Mouse (Mus musculus) midbrain, embryonic 11.5 days (tissue): ENCODE results near the gene Entpd7. TPM values are rescaled to one million over a fixed set of nuclear protein-coding genes. Genes with fewer than 3 reads are reported as not detected.

Experiments
- ATAC-seq: fragments of 200-750 bp; cut with Nextera tagmentation; 2 replicates; pipeline ENCODE4 v1.8.0; 2017; ENCODE audit warnings: moderate TSS enrichment, moderate library complexity; ENCODE audit not compliant: low FRiP score
- DNase-seq: peaks from one replicate; pipeline ENCODE4 v3.0.0; 2015; ENCODE audit warnings: low spot score; ENCODE audit errors: missing footprints
- H3K27ac ChIP-seq: fragments of 300-500 bp; sonication (generic); 2 replicates; pipeline ENCODE4 v1.5.1; 2014; ENCODE audit warnings: low read depth, low read length
- H3K27me3 ChIP-seq: fragments of 300-500 bp; sonication (generic); 2 replicates; pipeline ENCODE4 v1.6.1; 2014; ENCODE audit warnings: mild to moderate bottlenecking, low read length, moderate library complexity, mixed read lengths; ENCODE audit not compliant: control insufficient read depth, insufficient read depth
- H3K36me3 ChIP-seq: fragments of 300-500 bp; sonication (generic); 2 replicates; pipeline ENCODE4 v1.6.1; 2014; ENCODE audit warnings: mild to moderate bottlenecking, low read length, moderate library complexity, mixed read lengths; ENCODE audit not compliant: control insufficient read depth, insufficient read depth
- H3K4me1 ChIP-seq: fragments of 300-500 bp; sonication (generic); 2 replicates; pipeline ENCODE4 v1.6.1; 2014; ENCODE audit warnings: low read length; ENCODE audit not compliant: control insufficient read depth, insufficient read depth
- H3K4me2 ChIP-seq: fragments of 300-500 bp; sonication (generic); 2 replicates; pipeline ENCODE4 v1.6.1; 2014; ENCODE audit warnings: mild to moderate bottlenecking, moderate library complexity
- H3K4me3 ChIP-seq: fragments of 300-500 bp; sonication (generic); 2 replicates; pipeline ENCODE4 v1.5.1; 2014; ENCODE audit warnings: low read depth, low read length
- H3K9ac ChIP-seq: fragments of 300-500 bp; sonication (generic); 2 replicates; pipeline ENCODE4 v1.6.1; 2014; ENCODE audit warnings: low read length
- H3K9me3 ChIP-seq: fragments of 300-500 bp; sonication (generic); 2 replicates; pipeline ENCODE4 v1.6.1; 2016; ENCODE audit warnings: low read length; ENCODE audit not compliant: control insufficient read depth
- WGBS: fragments of 180-500 bp; shearing (Covaris S2); extraction: QIAGEN DNeasy Blood & Tissue Kit; methylation state at CpG from one replicate; pipeline ENCODE4 v1.1.7; 2014; 5-methylcytosine and 5-hydroxymethylcytosine counted together
- polyA plus RNA-seq: library from polyadenylated mRNA; unstranded; fragments of >200 nt; fragmentation: Nextera tagmentation; extraction: Ambion mirVana; gene quantifications from 2 replicates; pipeline ENCODE4 v1.2.1, GENCODE M21; 2014

The Entpd7 gene
- polyA plus RNA-seq, 1 experiment from 2014 or later = 12.2 TPM

DNA sequence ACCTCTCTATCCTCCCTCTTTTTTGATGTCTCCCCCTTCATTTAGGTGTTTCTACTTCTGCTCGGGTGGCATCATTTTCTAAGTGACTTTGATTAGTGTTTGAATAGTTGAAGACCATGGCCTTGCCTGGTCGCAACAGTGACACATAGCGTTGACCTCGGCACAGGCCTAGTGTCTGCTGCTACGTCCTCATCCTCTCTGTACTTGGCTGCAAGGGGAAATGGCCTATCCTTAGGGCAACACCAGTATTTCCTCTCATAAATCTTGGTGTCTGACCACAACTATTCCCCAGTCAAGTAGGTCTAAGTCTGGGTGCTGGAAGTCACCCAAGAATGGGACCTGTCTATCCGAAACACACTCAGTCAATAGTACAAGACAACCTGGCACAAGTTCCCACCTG lies 29.8 kb upstream of the Entpd7 start:
- Histone ChIP-seq H3K4me1 (no peaks in the 10 kb centered on the region), H3K27ac (no peak overlapping the region), H3K27me3 (no peaks in the 10 kb centered on the region), H3K4me3 (no peak overlapping the region), H3K9me3 (no peaks in the 10 kb centered on the region), H3K9ac (no peak overlapping the region), H3K4me2 (no peak overlapping the region), H3K36me3 (no peaks in the 10 kb centered on the region; the same call in 1 of the 2 replicates)
- ATAC-seq = no peak
- DNase-seq = no peak
- 87% methylated on average over 6 of the region's 6 CpGs for WGBS

DNA sequence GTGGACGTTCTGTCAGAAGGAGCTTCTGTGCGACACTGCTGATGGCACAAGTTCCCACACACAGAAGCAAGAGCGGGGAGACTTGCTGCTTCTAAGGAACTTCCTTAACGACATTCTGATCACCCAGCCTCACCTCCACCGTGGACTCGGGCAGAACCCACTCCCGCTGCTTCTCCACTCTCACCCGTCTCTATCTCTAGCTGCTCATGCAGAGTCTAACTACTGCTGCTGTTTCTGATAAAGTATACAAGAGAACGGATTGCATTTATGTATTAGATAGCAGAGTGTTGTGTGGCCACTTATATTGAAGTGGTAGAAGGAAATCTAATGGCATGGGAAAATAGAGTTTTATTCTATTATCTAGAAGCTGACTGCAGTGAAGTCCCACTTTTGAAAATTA lies 28.7 kb upstream of the Entpd7 start:
- DNase-seq (no peak), ATAC-seq (no peak)
- WGBS = 88% methylated on average over 9 of the region's 9 CpGs

DNA sequence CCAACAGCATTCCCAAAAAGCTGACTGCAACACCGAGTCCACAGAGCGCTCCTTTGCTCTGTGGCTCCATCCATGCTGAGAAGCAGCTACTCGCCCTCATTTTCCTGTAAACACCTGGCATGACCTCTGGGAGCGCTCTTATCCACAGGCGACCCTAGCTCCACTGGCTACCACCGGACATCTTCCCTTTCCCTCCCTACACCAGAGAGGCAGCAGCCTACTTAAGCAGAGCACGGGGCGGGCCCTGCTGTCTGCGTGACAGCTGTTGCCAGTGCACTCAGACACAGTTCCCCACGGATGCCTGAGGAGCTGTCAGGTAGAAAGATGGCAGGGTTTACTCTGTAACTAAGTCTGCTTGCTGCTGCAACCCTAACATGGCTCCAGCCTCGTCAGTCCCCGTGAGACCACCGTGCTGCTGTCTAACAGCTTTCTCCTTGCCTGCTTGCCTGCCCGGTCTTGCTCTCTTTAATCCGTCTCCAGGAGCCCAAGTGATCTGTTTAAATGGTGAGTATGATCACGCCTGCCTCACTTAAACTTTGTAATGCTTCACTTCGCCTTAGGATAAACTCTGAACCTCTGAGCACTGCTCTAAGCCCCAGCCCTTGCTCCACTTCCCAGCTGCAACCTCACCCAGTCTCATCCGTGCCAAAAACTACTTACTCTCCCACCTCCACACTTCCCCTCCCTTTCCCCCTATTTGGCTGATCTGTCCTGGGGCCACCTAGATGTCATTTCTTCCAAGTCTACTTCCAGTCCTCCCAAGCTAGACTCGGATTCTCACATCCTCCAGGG lies 27.1 kb upstream of the Entpd7 start:
- Histone ChIP-seq H3K4me2 (no peak overlapping the region), H3K27me3 (no peaks in the 10 kb centered on the region), H3K27ac (no peak overlapping the region), H3K4me3 (no peak overlapping the region), H3K9me3 (no peaks in the 10 kb centered on the region), H3K9ac (no peak overlapping the region), H3K4me1 (no peaks in the 10 kb centered on the region), H3K36me3 (no peaks in the 10 kb centered on the region; the same call in 1 of the 2 replicates)
- DNase-seq = no peak
- peak; percentile 52; the same call in 1 of the 2 replicates for ATAC-seq
- 35% methylated on average over 19 of the region's 19 CpGs for WGBS

More for the DNA sequence above, 28.7 kb upstream of the Entpd7 start:
- H3K9me3 ChIP-seq = no peaks in the 10 kb centered on the region
- H3K4me1 ChIP-seq = no peaks in the 10 kb centered on the region
- no peaks in the 10 kb centered on the region; the same call in 1 of the 2 replicates for H3K36me3 ChIP-seq
- H3K27ac ChIP-seq = no peak overlapping the region
- H3K4me2 ChIP-seq = no peak overlapping the region
- H3K9ac ChIP-seq = no peak overlapping the region
- no peak overlapping the region for H3K4me3 ChIP-seq
- H3K27me3 ChIP-seq = no peaks in the 10 kb centered on the region

DNA sequence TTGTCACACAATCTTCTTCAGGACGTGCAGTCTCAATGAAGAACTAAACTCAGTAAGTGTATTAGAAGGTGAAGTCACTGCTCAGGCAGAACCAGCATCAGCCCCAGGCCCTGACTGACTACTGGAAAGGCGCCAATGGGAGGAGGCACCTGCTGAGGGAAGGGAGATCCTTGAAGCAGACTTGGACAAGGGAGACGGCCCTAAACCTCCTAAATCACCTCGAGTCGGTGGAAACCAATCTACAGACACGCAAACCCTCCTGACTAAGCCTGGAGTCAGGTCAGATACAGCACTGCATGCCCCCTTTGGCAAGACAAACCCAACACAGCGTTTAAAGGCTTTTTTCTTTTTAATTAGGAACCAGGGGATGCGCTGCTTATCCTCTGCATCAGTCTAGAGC lies 26.0 kb upstream of the Entpd7 start:
- Histone ChIP-seq H3K4me3 (no peak overlapping the region), H3K27me3 (no peaks in the 10 kb centered on the region), H3K4me2 (no peak overlapping the region), H3K9ac (no peak overlapping the region), H3K4me1 (no peaks in the 10 kb centered on the region), H3K9me3 (no peaks in the 10 kb centered on the region), H3K27ac (no peak overlapping the region), H3K36me3 (no peaks in the 10 kb centered on the region; the same call in 1 of the 2 replicates)
- WGBS = 88% methylated on average over 8 of the region's 8 CpGs
- ATAC-seq (no peak), DNase-seq (peak; percentile 68)

DNA sequence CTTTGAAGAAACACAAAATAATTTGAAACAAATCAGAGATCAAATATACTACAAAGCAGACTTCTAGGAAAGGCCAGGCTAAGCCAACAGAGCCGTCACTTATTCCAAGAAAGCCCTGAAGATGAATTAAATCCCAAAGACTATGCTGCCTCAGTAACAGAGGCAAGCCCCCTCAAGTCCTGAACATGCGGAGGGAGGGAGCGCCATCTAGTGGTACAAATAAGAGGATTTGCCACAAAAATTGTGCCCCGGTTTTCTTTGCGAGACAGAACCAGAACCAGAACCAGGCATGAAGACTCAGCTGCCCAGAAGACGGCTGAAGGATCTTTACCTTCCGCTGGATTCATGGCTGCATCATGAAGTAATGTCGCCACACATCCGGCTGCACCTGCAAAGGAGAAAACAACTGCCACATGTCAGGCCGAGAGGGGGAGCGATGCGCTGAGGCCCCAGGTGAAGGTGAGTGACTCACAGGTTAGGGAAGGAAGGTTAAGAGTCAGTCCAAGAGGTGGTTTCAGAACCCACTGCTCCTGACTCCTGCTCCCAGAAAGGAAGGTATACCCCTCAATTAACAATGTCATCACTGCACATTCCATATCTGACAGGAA lies 23.9 kb upstream of the Entpd7 start:
- no peaks in the 10 kb centered on the region; the same call in 1 of the 2 replicates for H3K36me3 ChIP-seq
- no peaks in the 10 kb centered on the region for H3K9me3 ChIP-seq
- 57% methylated on average over 12 of the region's 12 CpGs for WGBS
- DNase-seq (peak; percentile 87), ATAC-seq (no peak)
- H3K27me3 ChIP-seq = no peaks in the 10 kb centered on the region
- H3K4me2 ChIP-seq = no peak overlapping the region
- H3K9ac ChIP-seq = no peak overlapping the region
- no peak overlapping the region for H3K4me3 ChIP-seq
- no peak overlapping the region for H3K27ac ChIP-seq
- H3K4me1 ChIP-seq = no peaks in the 10 kb centered on the region

DNA sequence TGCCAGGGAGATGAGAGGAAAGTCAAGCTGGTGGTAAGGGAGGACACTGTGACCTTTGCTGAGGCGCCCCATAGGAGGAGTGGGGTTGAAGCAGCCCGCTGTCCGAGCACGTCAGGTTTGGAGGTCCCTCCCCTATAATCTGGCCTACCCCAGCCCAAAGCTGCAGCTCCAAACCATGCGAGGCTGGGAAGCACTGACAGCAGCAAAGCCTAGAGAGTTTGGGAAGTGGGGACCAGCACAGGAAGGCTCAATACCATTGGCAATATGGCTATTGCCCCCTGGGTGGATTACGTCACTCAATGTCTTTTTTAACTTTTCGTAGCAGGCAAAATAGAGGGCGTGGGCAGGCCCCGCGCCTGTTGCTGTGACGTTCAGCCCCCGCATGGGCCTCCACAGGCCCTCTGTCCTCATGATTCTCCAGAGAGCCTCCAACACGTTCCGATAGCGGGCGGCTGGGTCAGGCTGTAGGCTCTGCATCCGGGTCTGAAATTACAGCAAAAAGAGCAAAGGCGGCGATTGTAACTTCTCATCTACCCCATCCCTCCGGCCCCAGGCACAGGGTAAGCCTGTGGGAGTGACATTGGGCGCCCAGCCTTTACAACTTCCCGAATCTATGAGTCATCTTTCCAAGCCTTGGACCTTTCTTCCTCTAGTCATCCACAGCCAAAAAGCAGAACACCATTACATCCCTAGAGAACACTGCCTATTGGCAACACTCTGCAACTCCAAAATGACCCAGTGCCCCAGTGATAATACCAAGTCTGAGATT lies 22.6 kb upstream of the Entpd7 start:
- DNase-seq = peak; percentile 67
- no peak overlapping the region for H3K4me2 ChIP-seq
- no peak overlapping the region for H3K27ac ChIP-seq
- no peak overlapping the region for H3K9ac ChIP-seq
- no peaks in the 10 kb centered on the region for H3K4me1 ChIP-seq
- no peaks in the 10 kb centered on the region for H3K27me3 ChIP-seq
- no peak for ATAC-seq
- WGBS = 90% methylated on average over 22 of the region's 22 CpGs
- H3K4me3 ChIP-seq = no peak overlapping the region
- H3K36me3 ChIP-seq = no peaks in the 10 kb centered on the region; the same call in 1 of the 2 replicates
- no peaks in the 10 kb centered on the region for H3K9me3 ChIP-seq

DNA sequence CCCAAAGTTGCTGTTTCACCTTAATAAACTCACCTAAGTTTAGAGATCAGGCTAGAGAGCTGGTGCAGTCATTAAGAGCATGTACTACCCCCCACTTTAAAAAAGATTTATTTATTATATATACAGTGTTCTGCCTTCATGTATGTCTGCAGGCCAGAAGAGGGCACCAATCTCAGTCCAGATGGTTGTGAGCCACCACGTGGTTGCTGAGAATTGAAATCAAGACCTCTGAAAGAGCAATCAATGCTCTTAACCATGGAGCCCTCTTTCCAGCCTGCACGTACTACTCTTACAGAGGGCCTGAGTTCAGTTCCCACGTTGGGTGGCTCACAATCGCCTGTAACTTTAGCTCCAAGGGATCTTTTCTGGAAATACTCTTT lies 22.1 kb upstream of the Entpd7 start:
- ATAC-seq = no peak
- 66% methylated on average over 4 of the region's 4 CpGs for WGBS

DNA sequence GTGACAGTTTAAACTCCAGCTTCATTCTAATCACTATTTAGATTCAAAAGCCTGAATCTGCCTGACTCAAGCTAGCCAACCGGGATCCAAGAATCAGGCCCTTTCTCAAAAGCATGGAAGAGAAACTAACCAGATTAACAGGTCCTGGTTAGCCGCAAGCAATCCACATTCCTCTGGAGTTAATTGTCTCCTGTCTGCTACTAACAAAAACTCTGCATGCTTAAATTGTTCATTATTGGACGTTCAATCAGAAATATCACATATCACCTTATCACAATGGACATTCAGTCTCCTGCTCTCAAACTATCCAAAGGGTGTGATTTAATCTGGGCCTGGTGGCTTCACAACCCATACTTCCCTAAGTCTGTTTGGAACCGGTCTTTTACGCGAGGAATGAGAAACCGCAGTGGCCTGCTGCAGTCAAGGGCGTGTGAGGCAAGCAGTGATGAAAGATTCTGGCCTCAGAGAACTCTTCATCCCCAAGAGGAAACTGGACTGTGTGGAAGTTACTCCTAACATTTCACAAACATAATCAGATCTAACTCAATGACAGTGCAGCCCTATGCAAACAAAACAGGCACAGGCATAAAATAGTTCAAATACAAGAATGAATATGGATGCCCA lies 20.2 kb upstream of the Entpd7 start:
- Histone ChIP-seq H3K9ac (no peak overlapping the region), H3K4me1 (peaks cover 6% of the 10 kb centered on the region), H3K27me3 (no peaks in the 10 kb centered on the region), H3K27ac (no peak overlapping the region), H3K9me3 (no peaks in the 10 kb centered on the region), H3K36me3 (no peaks in the 10 kb centered on the region; the same call in 1 of the 2 replicates), H3K4me3 (no peak overlapping the region), H3K4me2 (no peak overlapping the region)
- no peak for ATAC-seq
- 83% methylated on average over 8 of the region's 8 CpGs for WGBS
- no peak for DNase-seq

More for the DNA sequence above, 22.1 kb upstream of the Entpd7 start:
- H3K36me3 ChIP-seq = no peaks in the 10 kb centered on the region; the same call in 1 of the 2 replicates
- no peaks in the 10 kb centered on the region for H3K4me1 ChIP-seq
- no peaks in the 10 kb centered on the region for H3K9me3 ChIP-seq
- DNase-seq = no peak
- H3K27ac ChIP-seq = no peak overlapping the region
- no peak overlapping the region for H3K4me2 ChIP-seq
- no peak overlapping the region for H3K9ac ChIP-seq
- no peak overlapping the region for H3K4me3 ChIP-seq
- H3K27me3 ChIP-seq = no peaks in the 10 kb centered on the region
